Mouse (Mus musculus) kidney, adult 2 months (tissue): Measurements from ENCODE around the gene Epx. TPM values are rescaled to one million over a fixed set of nuclear protein-coding genes. Genes with fewer than 3 reads are reported as not detected.

Experiments
- DNase-seq: peaks from one replicate; pipeline ENCODE4 v3.0.0; 2021
- H3K27ac ChIP-seq: fragments of 200-500 bp; 2 replicates; pipeline ENCODE4 v1.5.1; 2012; ENCODE audit warnings: low read depth, low read length, control low read depth, inconsistent platforms; ENCODE audit not compliant: insufficient read depth
- H3K27me3 ChIP-seq: fragments of 200-500 bp; replicated peaks from 2 replicates; pipeline ENCODE4 v1.6.1; 2012; ENCODE audit warnings: mild to moderate bottlenecking, moderate library complexity, low read length, inconsistent platforms; ENCODE audit not compliant: control insufficient read depth, insufficient read depth
- H3K36me3 ChIP-seq: fragments of 200-500 bp; 2 replicates; pipeline ENCODE4 v1.6.1; 2012; ENCODE audit warnings: mild to moderate bottlenecking, moderate library complexity, low read length, inconsistent platforms; ENCODE audit not compliant: control insufficient read depth, insufficient read depth
- H3K4me1 ChIP-seq: fragments of 200-500 bp; 2 replicates; pipeline ENCODE4 v1.6.1; 2011; ENCODE audit warnings: low read length; ENCODE audit not compliant: control insufficient read depth, insufficient read depth
- H3K4me3 ChIP-seq: fragments of 200-500 bp; 2 replicates; pipeline ENCODE4 v1.5.1; 2011; ENCODE audit warnings: mild to moderate bottlenecking, low read depth, low read length, control low read depth; ENCODE audit not compliant: insufficient read depth
- CTCF ChIP-seq: fragments of 200-500 bp; conservative IDR thresholded peaks from 2 replicates; pipeline ENCODE4 v1.5.1; 2011; ENCODE audit warnings: low read depth, mild to moderate bottlenecking, control low read depth, low read length, moderate library complexity, mixed read lengths; ENCODE audit not compliant: insufficient read depth, insufficient read length
- POLR2A ChIP-seq: fragments of 200-500 bp; IDR thresholded peaks from one replicate; pipeline ENCODE4 v1.6.1; 2011; ENCODE audit warnings: low read depth, low read length, control low read depth
- WGBS: fragments of 180-500 bp; shearing (Covaris S2); methylation state at CpG from one replicate; pipeline ENCODE4 v1.1.7; 2018; 5-methylcytosine and 5-hydroxymethylcytosine counted together
- polyA plus RNA-seq: library from polyadenylated mRNA; depleted of rRNA; stranded (reverse); fragments of >200 nt; gene quantifications from 2 replicates; pipeline ENCODE4 v1.2.3, GENCODE M21; 2012

Gene Epx
- polyA plus RNA-seq, 1 experiment = not detected

DNA sequence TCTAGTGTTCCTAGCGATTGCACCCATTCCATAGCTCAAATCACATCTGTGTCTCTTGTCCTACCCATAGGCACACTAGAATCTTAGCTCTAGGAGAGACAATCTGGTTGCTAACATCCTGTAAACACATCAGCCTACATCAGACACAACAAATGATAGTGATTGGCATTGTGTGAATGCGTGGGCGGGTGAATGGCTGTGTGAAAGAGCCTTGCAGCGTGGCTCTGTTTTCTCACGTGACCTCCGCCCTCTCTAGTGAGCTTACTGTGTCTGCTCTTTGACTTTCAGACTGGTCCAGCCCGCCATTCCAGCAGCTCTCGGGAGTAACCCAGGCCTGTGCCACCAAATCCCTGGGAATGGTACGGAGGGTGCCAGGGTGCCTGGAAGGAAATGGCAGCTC, 14.9 kb downstream of the Epx start:
- no peaks in the 10 kb centered on the region; the same call in 1 of the 2 replicates for H3K36me3 ChIP-seq
- TF ChIP-seq CTCF (no peak), POLR2A (no peak)
- no peak overlapping the region for H3K4me3 ChIP-seq
- H3K4me1 ChIP-seq = no peaks in the 10 kb centered on the region
- 86% methylated on average over 9 of the region's 9 CpGs for WGBS
- H3K27me3 ChIP-seq = no peaks in the 10 kb centered on the region
- DNase-seq = no peak
- no peak overlapping the region for H3K27ac ChIP-seq

DNA sequence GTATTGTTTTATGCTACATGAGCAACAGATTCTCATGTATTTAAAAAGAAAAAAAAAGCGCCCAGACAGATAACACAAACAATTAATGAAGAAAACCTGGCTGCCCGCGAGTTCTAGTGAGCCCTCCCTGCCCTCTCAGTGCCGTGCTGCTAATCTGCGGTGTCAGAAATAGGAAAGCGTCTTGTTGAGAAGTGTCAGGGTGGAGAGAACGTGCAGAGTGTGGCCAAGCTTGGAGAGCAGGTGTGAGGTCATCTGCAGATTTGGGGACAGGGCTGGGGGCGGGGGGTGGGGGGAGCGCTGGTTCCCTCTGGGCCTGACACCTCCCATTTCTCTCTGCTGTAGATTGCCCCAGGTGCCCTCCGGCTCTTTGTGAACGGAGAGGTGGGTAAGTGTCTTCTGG, 16.1 kb downstream of the Epx start:
- WGBS = 90% methylated on average over 11 of the region's 11 CpGs
- no peaks in the 10 kb centered on the region for H3K4me1 ChIP-seq
- DNase-seq = no peak
- H3K27ac ChIP-seq = no peak overlapping the region
- H3K27me3 ChIP-seq = no peaks in the 10 kb centered on the region
- H3K36me3 ChIP-seq = no peaks in the 10 kb centered on the region; the same call in 1 of the 2 replicates
- TF ChIP-seq CTCF (no peak), POLR2A (no peak)
- no peak overlapping the region for H3K4me3 ChIP-seq

DNA sequence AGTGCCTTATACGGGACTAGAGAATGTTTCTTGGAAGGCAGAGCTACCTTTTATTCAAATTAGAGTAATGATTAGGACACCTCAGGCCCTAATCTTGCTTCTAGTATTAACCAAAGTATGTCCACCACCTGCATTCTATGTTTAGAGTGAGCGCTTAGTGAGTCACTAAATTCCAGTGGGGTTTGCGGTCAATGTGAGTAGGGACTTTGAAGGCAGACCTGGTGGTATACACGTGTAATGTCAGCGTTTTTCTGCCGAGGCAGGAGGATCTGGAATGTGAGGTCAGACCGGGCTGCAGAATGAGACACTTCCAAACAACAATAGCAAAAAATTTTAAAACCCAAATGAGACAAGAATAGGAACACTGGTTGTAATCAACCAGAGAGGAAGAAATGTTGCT, 20.8 kb downstream of the Epx start:
- H3K36me3 ChIP-seq = no peaks in the 10 kb centered on the region; the same call in 1 of the 2 replicates
- TF ChIP-seq CTCF = no peak
- TF ChIP-seq POLR2A = no peak
- WGBS = 88% methylated on average over 7 of the region's 7 CpGs
- H3K4me3 ChIP-seq = no peak overlapping the region
- H3K27ac ChIP-seq = no peak overlapping the region
- DNase-seq = no peak
- H3K4me1 ChIP-seq = peaks cover 8% of the 10 kb centered on the region; the same call in 1 of the 2 replicates
- no peaks in the 10 kb centered on the region for H3K27me3 ChIP-seq

DNA sequence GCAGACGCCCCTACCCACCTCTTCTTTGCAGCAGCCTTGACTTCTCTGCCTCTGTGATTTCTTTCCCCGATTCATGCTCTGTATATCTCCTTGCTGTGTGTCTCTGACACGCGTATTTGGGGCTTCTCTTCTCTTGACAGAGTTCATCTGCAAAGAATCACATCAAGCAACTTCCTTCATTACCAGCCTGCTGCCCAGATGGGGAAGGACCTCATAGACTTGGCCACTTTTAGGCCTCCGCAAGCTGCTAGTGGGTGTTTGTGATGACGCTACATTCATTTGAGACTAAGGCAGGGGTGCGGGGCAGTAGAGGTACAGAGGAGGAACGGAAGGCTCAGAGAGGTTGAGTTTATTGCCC, 21.8 kb downstream of the Epx start:
- Histone ChIP-seq H3K27ac (no peak overlapping the region), H3K36me3 (no peaks in the 10 kb centered on the region; the same call in 1 of the 2 replicates), H3K4me3 (peak overlapping the region; percentile 76), H3K27me3 (no peaks in the 10 kb centered on the region), H3K4me1 (peaks cover 8% of the 10 kb centered on the region; the same call in 1 of the 2 replicates)
- DNase-seq = peak; percentile 7
- WGBS = 35% methylated on average over 8 of the region's 8 CpGs
- TF ChIP-seq CTCF = no peak

DNA sequence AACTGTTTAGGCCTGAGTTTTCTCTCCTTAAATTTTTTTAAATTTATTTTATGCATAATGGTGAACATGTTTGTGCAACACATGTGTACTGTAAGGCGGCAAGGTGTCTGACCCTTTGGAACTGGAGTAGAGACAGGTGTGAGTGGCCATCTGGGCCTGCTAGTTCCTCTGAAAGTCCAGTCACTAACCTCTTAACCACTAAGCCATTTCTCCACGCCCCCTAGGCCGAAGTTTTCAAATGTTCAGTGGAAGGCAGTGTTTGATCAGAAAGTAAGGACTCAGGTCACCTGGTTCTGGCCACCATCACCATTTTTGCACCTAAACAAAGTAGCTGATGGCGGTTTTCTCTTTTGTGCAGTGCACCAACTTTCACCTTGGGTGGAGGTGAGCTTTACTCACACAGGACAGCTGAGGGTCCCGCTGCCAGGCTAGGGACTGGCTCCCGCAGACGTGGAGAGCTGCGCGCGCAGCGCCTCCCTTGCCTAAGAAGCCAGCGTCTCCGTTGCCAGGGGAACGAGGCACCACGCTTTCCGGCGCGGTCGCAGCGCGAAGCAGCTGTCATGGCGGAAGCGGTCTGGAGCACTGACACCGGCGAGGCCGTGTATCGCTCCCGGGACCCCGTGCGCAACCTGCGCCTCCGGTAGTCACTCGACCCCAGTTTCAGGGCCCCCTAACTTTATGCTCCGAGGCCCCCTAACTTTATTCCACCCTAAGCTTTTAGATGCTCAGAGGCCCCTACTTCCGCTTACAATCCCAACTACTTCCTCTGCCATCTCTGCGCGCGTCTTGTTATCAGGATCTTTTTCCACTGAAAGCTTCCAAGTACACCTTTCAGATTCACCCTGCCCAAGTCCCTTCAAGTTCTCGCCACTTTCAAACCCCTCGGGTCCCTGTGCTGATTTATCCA, 22.4 kb downstream of the Epx start, which contains the start of gene Mks1:
Mks1 (plus strand) TSS at position 526 of the 907 bp plus-strand sequence.
- WGBS = 3% methylated on average over 40 of the region's 40 CpGs
- H3K27me3 ChIP-seq = no peaks in the 10 kb centered on the region
- 0 out of 2 replicates have a peak within 1 kb of the TSS, but pooled peaks have one; percentile 10 for H3K27ac ChIP-seq
- peaks cover 8% of the 10 kb centered on the region; the same call in 1 of the 2 replicates for H3K4me1 ChIP-seq
- no peaks in the 10 kb centered on the region for H3K36me3 ChIP-seq
- peak; percentile 94 for DNase-seq
- TF ChIP-seq CTCF (no peak), POLR2A (peak; percentile 78)
- peak within 1 kb of the TSS; percentile 76 for H3K4me3 ChIP-seq

DNA sequence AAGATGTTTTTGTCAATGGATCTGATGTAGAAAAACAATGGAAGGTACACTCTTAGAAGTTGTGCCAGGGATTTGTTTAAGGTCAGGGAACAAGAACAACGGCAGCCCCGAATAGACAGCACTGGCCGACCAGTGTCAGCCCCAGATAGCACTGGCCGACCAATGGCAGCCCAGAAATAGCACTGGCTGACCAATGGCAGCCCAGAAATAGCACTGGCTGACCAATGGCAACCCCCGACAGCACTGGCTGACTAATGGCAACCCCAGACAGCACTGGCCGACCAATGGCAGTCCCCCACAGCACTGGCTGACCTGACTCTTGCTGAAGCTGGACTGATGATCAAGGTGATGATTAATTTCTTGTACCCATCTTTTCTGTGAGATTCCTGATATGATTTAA, 27.5 kb downstream of the Epx start:
- Histone ChIP-seq H3K36me3 (no peaks in the 10 kb centered on the region), H3K27me3 (no peaks in the 10 kb centered on the region), H3K27ac (no peak overlapping the region), H3K4me3 (no peak overlapping the region), H3K4me1 (peaks cover 3% of the 10 kb centered on the region; the same call in 1 of the 2 replicates)
- TF ChIP-seq POLR2A (no peak), CTCF (no peak)
- no peak for DNase-seq
- 67% methylated on average over 6 of the region's 6 CpGs for WGBS

DNA sequence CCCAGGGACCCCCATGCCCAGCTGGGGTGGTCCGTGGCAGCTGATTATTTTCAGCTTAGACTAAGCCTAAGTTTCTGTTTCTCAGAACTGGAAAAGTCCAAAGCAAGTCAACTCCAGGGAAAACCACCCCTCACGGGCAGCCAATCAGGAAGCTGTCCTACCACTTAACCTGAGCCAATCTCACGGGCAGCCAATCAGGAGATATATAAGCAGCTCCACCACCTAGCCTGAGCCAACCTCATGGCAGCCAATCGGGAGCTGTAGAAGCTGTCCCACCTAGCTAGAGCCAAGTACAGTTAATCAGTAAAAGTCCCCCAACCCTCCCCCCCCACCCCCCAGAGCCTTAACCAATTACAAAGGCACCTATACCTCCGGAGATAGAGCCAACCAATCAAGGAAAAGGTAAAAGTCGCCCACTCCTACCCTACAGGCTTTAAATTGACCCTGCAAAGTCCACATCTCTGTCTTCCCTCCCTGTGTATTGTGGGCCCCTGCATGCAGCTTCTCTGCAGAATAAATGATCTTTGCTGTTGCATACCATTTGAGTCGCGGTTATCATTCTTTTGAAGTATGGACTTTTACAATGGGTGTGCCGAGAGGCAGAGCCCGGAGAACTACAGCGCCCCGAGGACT, 28.3 kb downstream of the Epx start:
- no peaks in the 10 kb centered on the region for H3K4me1 ChIP-seq
- 81% methylated on average over 12 of the region's 12 CpGs for WGBS
- H3K27me3 ChIP-seq = no peaks in the 10 kb centered on the region
- H3K36me3 ChIP-seq = no peaks in the 10 kb centered on the region
- DNase-seq = peak; percentile 16
- no peak for TF ChIP-seq POLR2A
- no peak for TF ChIP-seq CTCF
- H3K27ac ChIP-seq = peak overlapping the region; percentile 37; the same call in 1 of the 2 replicates
- H3K4me3 ChIP-seq = no peak overlapping the region
